Mouse (Mus musculus): ENCODE measurements around the gene Slc13a1. TPM values are rescaled to one million over a fixed set of nuclear protein-coding genes. Genes with fewer than 3 reads are reported as not detected.
"Not testable (repeated sequence)": the region's sequence is repeated elsewhere in the genome, so short reads cannot be mapped to it uniquely, and the experiment has no call there.

The Slc13a1 gene
- not detected in 2 replicates for polyA plus RNA-seq (2012; rRNA removed)

- Histone ChIP-seq H3K4me1 (ENCODE audit: control insufficient read depth, insufficient read depth, low read length) (no peaks in the 10 kb centered on the region), H3K4me3 (ENCODE audit: control insufficient read depth, low read depth, low read length) (no peak within 1 kb of the TSS), H3K27me3 (ENCODE audit: control insufficient read depth, insufficient read depth, low read length) (no peaks in the 10 kb centered on the region), H3K27ac (ENCODE audit: control insufficient read depth, insufficient read depth, low read depth, low read length) (no peak within 1 kb of the TSS), H3K36me3 (ENCODE audit: control insufficient read depth, insufficient read depth, low read length) (no peaks in the 10 kb centered on the region)
- TF ChIP-seq POLR2A (IDR thresholded peaks at IDR 0.05; ENCODE audit: control insufficient read depth, low read depth, low read length): no peak
- TF ChIP-seq CTCF (IDR thresholded peaks at IDR 0.05; ENCODE audit: control insufficient read depth, insufficient read depth, insufficient replicate concordance, low read depth, low read length): no peak
Measured at GRCm38 (mm10) chr6:24167734-24168327, at the start of gene Slc13a1. Gene Slc13a1 (minus strand): TSS chr6:24168092.

DNA sequence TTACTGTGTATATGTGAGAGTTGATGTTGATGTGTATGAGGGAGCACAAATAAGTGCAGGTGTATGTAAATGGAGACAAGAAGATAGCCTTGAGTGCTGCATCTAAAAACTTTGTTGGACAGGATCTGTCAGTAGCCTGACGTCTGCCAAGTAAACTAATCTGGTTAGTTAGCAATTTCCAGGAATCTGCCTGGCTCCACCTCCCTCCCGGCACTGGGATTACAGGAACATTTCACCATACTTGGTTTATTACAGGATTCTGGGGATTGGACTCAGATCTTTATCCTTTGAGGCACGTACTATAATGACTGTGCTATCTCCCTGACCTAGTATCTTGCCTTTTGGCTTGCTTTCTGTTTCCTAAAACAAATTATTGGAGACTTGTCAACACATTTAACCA is 40.0 kb upstream of the Slc13a1 start:
- Histone ChIP-seq H3K4me3 (ENCODE audit: control insufficient read depth, low read depth, low read length) (no peak overlapping the region), H3K27ac (ENCODE audit: control insufficient read depth, insufficient read depth, low read depth, low read length) (no peak overlapping the region), H3K4me1 (ENCODE audit: control insufficient read depth, insufficient read depth, low read length) (no peaks in the 10 kb centered on the region), H3K27me3 (ENCODE audit: control insufficient read depth, insufficient read depth, low read length) (no peaks in the 10 kb centered on the region), H3K36me3 (ENCODE audit: control insufficient read depth, insufficient read depth, low read length) (no peaks in the 10 kb centered on the region)
- TF ChIP-seq POLR2A (IDR thresholded peaks at IDR 0.05; ENCODE audit: control insufficient read depth, low read depth, low read length) (no peak), CTCF (IDR thresholded peaks at IDR 0.05; ENCODE audit: control insufficient read depth, insufficient read depth, insufficient replicate concordance, low read depth, low read length) (no peak)

DNA sequence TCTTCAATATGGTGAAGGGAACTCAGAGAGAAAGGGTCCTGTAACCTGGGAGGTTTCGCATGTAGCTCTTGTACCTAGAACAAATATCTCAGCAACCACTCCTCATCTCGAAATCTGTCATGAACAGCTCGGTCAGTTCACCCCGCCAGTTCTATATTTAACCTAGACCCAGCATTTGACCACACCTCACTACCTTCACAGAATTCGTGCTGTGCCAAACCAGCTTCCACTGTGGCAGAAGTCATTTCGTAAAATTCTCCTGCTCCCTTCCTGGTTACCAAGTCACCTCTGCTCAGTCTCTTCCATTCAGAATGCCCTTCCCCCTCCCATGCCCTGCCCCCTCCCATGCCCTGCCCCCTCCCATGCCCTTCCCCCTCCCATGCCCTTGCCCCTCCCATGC is 34.3 kb upstream of the Slc13a1 start:
- TF ChIP-seq POLR2A (IDR thresholded peaks at IDR 0.05; ENCODE audit: control insufficient read depth, low read depth, low read length): no peak
- TF ChIP-seq CTCF (IDR thresholded peaks at IDR 0.05; ENCODE audit: control insufficient read depth, insufficient read depth, insufficient replicate concordance, low read depth, low read length): no peak
- Histone ChIP-seq H3K27me3 (ENCODE audit: control insufficient read depth, insufficient read depth, low read length) (no peaks in the 10 kb centered on the region), H3K4me1 (ENCODE audit: control insufficient read depth, insufficient read depth, low read length) (no peaks in the 10 kb centered on the region), H3K4me3 (ENCODE audit: control insufficient read depth, low read depth, low read length) (no peak overlapping the region), H3K36me3 (ENCODE audit: control insufficient read depth, insufficient read depth, low read length) (no peaks in the 10 kb centered on the region), H3K27ac (ENCODE audit: control insufficient read depth, insufficient read depth, low read depth, low read length) (no peak overlapping the region)

DNA sequence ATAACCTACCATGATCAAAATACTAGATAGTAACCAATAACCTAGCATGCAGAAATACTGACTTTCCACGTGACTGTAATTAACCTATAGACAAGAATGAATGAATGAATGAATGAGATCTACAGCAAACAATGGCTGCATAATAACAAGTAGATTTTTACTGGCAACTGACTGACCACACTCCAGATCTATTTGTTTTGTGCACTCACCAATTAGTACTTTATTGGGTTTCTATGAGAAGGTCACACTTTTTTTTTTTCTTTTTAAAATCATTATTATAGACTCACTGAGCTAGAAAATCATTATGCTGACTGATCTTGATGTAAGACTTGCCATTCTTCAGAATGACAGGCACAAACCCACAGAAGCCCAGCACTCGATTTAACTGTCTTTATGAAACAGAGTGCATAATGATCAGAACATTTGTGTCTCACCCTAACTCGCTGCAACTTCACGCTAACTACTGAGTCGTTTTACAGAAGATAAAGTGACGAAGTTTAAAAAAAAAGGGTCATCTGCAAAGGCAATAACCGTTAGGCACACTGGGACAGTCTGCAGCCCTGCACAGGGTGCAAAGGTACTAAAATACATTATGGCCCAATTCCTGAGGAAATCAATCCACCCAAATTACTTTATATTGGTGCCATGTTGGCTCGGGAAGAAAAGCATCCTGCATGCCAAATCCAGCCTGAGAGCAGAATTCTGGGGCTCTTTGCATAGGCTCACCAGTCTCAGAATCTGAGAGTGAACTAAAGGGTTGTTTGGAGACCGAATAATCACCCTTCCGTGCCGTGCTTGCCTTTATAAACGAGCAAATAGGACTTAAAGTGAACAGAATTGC is 33.0 kb upstream of the Slc13a1 start:
- H3K36me3 ChIP-seq (ENCODE audit: control insufficient read depth, insufficient read depth, low read length): no peaks in the 10 kb centered on the region
- TF ChIP-seq CTCF (IDR thresholded peaks at IDR 0.05; ENCODE audit: control insufficient read depth, insufficient read depth, insufficient replicate concordance, low read depth, low read length): no peak
- TF ChIP-seq POLR2A (IDR thresholded peaks at IDR 0.05; ENCODE audit: control insufficient read depth, low read depth, low read length): no peak

GRCm38 (mm10) chr6:24197501-24198195 is 29.8 kb upstream of the Slc13a1 start:
- H3K4me1 ChIP-seq (ENCODE audit: control insufficient read depth, insufficient read depth, low read length); H3K4me3 ChIP-seq (ENCODE audit: control insufficient read depth, low read depth, low read length); H3K36me3 ChIP-seq (ENCODE audit: control insufficient read depth, insufficient read depth, low read length); H3K27me3 ChIP-seq (ENCODE audit: control insufficient read depth, insufficient read depth, low read length); H3K27ac ChIP-seq (ENCODE audit: control insufficient read depth, insufficient read depth, low read depth, low read length): not testable (repeated sequence)

More for the DNA sequence above, 33.0 kb upstream of the Slc13a1 start:
- Histone ChIP-seq H3K4me1 (ENCODE audit: control insufficient read depth, insufficient read depth, low read length) (no peaks in the 10 kb centered on the region), H3K27ac (ENCODE audit: control insufficient read depth, insufficient read depth, low read depth, low read length) (no peak overlapping the region), H3K27me3 (ENCODE audit: control insufficient read depth, insufficient read depth, low read length) (no peaks in the 10 kb centered on the region), H3K4me3 (ENCODE audit: control insufficient read depth, low read depth, low read length) (no peak overlapping the region)

DNA sequence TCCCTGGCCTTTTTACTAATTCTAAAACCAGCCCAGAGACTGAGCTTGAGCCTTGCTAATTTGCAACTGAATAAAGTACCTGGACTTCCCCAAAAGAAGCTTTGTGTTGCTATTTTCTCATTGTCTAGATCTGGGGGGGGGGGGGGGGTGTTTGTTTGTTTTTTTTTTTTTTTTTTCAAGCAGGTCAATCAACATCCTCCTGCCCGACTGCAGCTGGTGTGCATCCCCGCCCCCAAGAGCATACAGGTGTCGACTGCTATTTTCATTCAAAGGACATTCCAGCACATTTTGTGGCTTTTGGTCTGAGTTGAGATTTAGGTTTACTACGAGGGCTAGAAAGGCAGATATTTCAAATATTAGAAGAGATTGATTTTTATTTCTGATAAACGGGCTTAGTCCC is 28.5 kb upstream of the Slc13a1 start:
- H3K27ac ChIP-seq (ENCODE audit: control insufficient read depth, insufficient read depth, low read depth, low read length); H3K4me3 ChIP-seq (ENCODE audit: control insufficient read depth, low read depth, low read length); H3K27me3 ChIP-seq (ENCODE audit: control insufficient read depth, insufficient read depth, low read length); H3K4me1 ChIP-seq (ENCODE audit: control insufficient read depth, insufficient read depth, low read length); H3K36me3 ChIP-seq (ENCODE audit: control insufficient read depth, insufficient read depth, low read length): not testable (repeated sequence)

GRCm38 (mm10) chr6:24183439-24183838 is 15.5 kb upstream of the Slc13a1 start:
- no peaks in the 10 kb centered on the region for H3K36me3 ChIP-seq (ENCODE audit: control insufficient read depth, insufficient read depth, low read length)
- no peaks in the 10 kb centered on the region for H3K4me1 ChIP-seq (ENCODE audit: control insufficient read depth, insufficient read depth, low read length)
- TF ChIP-seq POLR2A (IDR thresholded peaks at IDR 0.05; ENCODE audit: control insufficient read depth, low read depth, low read length) (no peak), CTCF (IDR thresholded peaks at IDR 0.05; ENCODE audit: control insufficient read depth, insufficient read depth, insufficient replicate concordance, low read depth, low read length) (no peak)

More at GRCm38 (mm10) chr6:24183439-24183838, 15.5 kb upstream of the Slc13a1 start:
- Histone ChIP-seq H3K27me3 (ENCODE audit: control insufficient read depth, insufficient read depth, low read length) (no peaks in the 10 kb centered on the region), H3K4me3 (ENCODE audit: control insufficient read depth, low read depth, low read length) (no peak overlapping the region), H3K27ac (ENCODE audit: control insufficient read depth, insufficient read depth, low read depth, low read length) (no peak overlapping the region)
